Mouse (Mus musculus) embryonic facial prominence, embryonic 11.5 days (tissue): ENCODE data around the gene Synj2bp. TPM values are rescaled to one million over a fixed set of nuclear protein-coding genes. Genes with fewer than 3 reads are reported as not detected.
A peak's percentile ranks its signal among the peaks of the same experiment; 100 is the strongest.
"Not testable (repeated sequence)": the region's sequence is repeated elsewhere in the genome, so short reads cannot be mapped to it uniquely, and the experiment has no call there.

ENCODE experiments used
- ATAC-seq: fragments of 200-750 bp; cut with Nextera tagmentation; replicated peaks from 2 replicates; pipeline ENCODE4 v1.8.0; 2017; ENCODE audit warnings: low read depth; ENCODE audit not compliant: insufficient number of reproducible peaks, low FRiP score, low TSS enrichment
- DNase-seq: peaks from one replicate; pipeline ENCODE4 v3.0.0-alpha.2; 2015; ENCODE audit warnings: low spot score
- H3K27ac ChIP-seq: fragments of 300-500 bp; sonication (generic); replicated peaks from 2 replicates; pipeline ENCODE4 v1.5.1; 2014; ENCODE audit warnings: mild to moderate bottlenecking, low read depth, low read length, control low read depth
- H3K27me3 ChIP-seq: fragments of 300-500 bp; sonication (generic); 2 replicates; pipeline ENCODE4 v1.6.1; 2014; ENCODE audit warnings: mild to moderate bottlenecking, low read length, moderate library complexity, mixed read lengths; ENCODE audit not compliant: control insufficient read depth, insufficient read depth
- H3K36me3 ChIP-seq: fragments of 300-500 bp; sonication (generic); replicated peaks from 2 replicates; pipeline ENCODE4 v1.6.1; 2014; ENCODE audit warnings: low read depth, mild to moderate bottlenecking, low read length, moderate library complexity, mixed read lengths; ENCODE audit not compliant: control insufficient read depth, insufficient read depth
- H3K4me1 ChIP-seq: fragments of 300-500 bp; sonication (generic); 2 replicates; pipeline ENCODE4 v1.6.1; 2014; ENCODE audit warnings: low read length, mixed read lengths; ENCODE audit not compliant: control insufficient read depth, insufficient read depth
- H3K4me2 ChIP-seq: fragments of 300-500 bp; sonication (generic); 2 replicates; pipeline ENCODE4 v1.6.1; 2014; ENCODE audit warnings: low read depth, mild to moderate bottlenecking, control low read depth, low read length, moderate library complexity
- H3K4me3 ChIP-seq: fragments of 300-500 bp; sonication (generic); 2 replicates; pipeline ENCODE4 v1.5.1; 2014; ENCODE audit warnings: low read depth, low read length, control low read depth
- H3K9ac ChIP-seq: fragments of 300-500 bp; sonication (generic); replicated peaks from 2 replicates; pipeline ENCODE4 v1.6.1; 2014; ENCODE audit warnings: mild to moderate bottlenecking, control low read depth, low read length
- H3K9me3 ChIP-seq: fragments of 300-500 bp; sonication (generic); replicated peaks from 2 replicates; pipeline ENCODE4 v1.6.1; 2016; ENCODE audit warnings: mild to moderate bottlenecking, low read length, inconsistent platforms, mixed read lengths; ENCODE audit not compliant: control insufficient read depth
- WGBS: fragments of 180-500 bp; shearing (Covaris S2); extraction: QIAGEN DNeasy Blood & Tissue Kit; methylation state at CpG from one replicate; pipeline ENCODE4 v1.1.7; 2014; 5-methylcytosine and 5-hydroxymethylcytosine counted together
- polyA plus RNA-seq: library from polyadenylated mRNA; unstranded; fragments of >200 nt; fragmentation: Nextera tagmentation; extraction: Ambion mirVana; gene quantifications from 2 replicates; pipeline ENCODE4 v1.2.1, GENCODE M21; 2014

Synj2bp gene
- polyA plus RNA-seq, result 30.9 and 36.4 TPM in 2 replicates

- Histone ChIP-seq H3K4me3 (peak within 1 kb of the TSS; percentile 86), H3K9ac (peak within 1 kb of the TSS; percentile 84), H3K4me2 (peak within 1 kb of the TSS; percentile 54), H3K4me1 (no peaks in the 10 kb centered on the region), H3K36me3 (no peaks in the 10 kb centered on the region), H3K27ac (no peak within 1 kb of the TSS), H3K9me3 (no peaks in the 10 kb centered on the region), H3K27me3 (no peaks in the 10 kb centered on the region)
- ATAC-seq (peak; percentile 92), DNase-seq (peak; percentile 92)
- WGBS, result under 1% methylated on average over 46 of the region's 46 CpGs
These were observed at the start of gene Synj2bp, which contains the start of gene Gm20498 for GRCm38 (mm10) chr12:81532316-81533028. TSS of gene Synj2bp (minus strand) at chr12:81532911. TSS of gene Gm20498 (minus strand) at chr12:81532905.

- Histone ChIP-seq H3K4me2 (no peak within 1 kb of the TSS), H3K4me3 (no peak within 1 kb of the TSS), H3K9ac (no peak within 1 kb of the TSS), H3K27ac (no peak within 1 kb of the TSS), H3K4me1 (no peaks in the 10 kb centered on the region), H3K9me3 (no peaks in the 10 kb centered on the region), H3K36me3 (no peaks in the 10 kb centered on the region), H3K27me3 (no peaks in the 10 kb centered on the region)
- DNase-seq (no peak), ATAC-seq (no peak)
- 97% methylated on average over 1 of the region's 1 CpGs for WGBS
These were observed 35.7 kb upstream of the Synj2bp start, which contains the start of gene Adam21 for GRCm38 (mm10) chr12:81568374-81568773. TSS of gene Adam21 (minus strand) at chr12:81568474.

DNA sequence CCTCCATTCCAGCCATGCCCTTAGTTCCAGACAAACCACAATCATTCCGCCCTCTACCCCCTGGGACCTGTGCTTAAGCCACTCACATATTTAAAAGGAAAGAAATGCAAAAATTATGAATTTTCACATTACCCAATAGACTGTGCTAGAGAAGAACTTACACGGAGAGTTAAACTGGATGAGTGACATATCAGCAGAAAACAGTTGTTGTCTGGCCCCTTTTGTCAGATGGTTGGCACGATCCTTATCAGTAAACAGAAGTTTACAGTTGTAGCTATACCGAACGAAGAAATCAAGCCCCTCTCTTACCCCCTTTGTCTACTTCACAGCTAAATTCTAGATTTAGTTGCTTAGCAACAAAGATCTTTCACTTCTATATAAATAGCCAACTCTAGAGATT lies 35.2 kb upstream of the Synj2bp start:
- H3K4me2 ChIP-seq, result no peak overlapping the region
- no peaks in the 10 kb centered on the region for H3K4me1 ChIP-seq
- no peaks in the 10 kb centered on the region for H3K9me3 ChIP-seq
- no peaks in the 10 kb centered on the region for H3K27me3 ChIP-seq
- H3K9ac ChIP-seq, result no peak overlapping the region
- WGBS, result 89% methylated on average over 5 of the region's 5 CpGs
- H3K27ac ChIP-seq, result no peak overlapping the region
- no peak overlapping the region for H3K4me3 ChIP-seq
- no peak for DNase-seq
- ATAC-seq, result no peak
- no peaks in the 10 kb centered on the region for H3K36me3 ChIP-seq

DNA sequence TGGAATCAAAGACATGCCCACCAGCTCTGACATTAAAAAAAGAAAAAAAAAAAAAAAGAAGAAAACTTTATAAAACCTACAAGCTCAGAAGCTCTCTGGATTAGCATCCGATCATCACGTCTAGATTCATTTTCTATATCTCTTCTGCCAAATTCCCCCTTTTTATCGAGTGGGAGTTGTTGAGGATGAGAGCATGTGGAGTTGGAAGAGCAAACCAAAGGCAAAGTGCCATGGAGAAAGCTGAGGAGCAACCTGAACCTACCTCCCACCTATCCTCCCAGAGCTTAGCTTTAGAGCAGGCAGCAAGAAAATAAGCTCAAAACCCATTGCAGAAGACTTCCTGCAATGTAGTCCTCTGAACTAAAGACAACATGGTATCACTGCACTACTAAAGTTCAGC lies 31.5 kb upstream of the Synj2bp start:
- H3K27me3 ChIP-seq, result no peaks in the 10 kb centered on the region
- H3K36me3 ChIP-seq, result no peaks in the 10 kb centered on the region
- ATAC-seq, result no peak
- H3K4me2 ChIP-seq, result no peak overlapping the region
- no peak overlapping the region for H3K27ac ChIP-seq
- H3K4me1 ChIP-seq, result no peaks in the 10 kb centered on the region
- no peak overlapping the region for H3K9ac ChIP-seq
- H3K4me3 ChIP-seq, result no peak overlapping the region
- no peak for DNase-seq
- 89% methylated on average over 3 of the region's 3 CpGs for WGBS
- H3K9me3 ChIP-seq, result no peaks in the 10 kb centered on the region

GRCm38 (mm10) chr12:81549286-81549685 lies 16.6 kb upstream of the Synj2bp start:
- H3K4me3 ChIP-seq, result no peak overlapping the region
- no peaks in the 10 kb centered on the region for H3K9me3 ChIP-seq
- ATAC-seq (no peak), DNase-seq (no peak)
- no peaks in the 10 kb centered on the region for H3K36me3 ChIP-seq
- no peaks in the 10 kb centered on the region for H3K4me1 ChIP-seq
- H3K4me2 ChIP-seq, result no peak overlapping the region
- H3K27ac ChIP-seq, result no peak overlapping the region
- H3K27me3 ChIP-seq, result no peaks in the 10 kb centered on the region
- 79% methylated on average over 3 of the region's 3 CpGs for WGBS
- no peak overlapping the region for H3K9ac ChIP-seq

DNA sequence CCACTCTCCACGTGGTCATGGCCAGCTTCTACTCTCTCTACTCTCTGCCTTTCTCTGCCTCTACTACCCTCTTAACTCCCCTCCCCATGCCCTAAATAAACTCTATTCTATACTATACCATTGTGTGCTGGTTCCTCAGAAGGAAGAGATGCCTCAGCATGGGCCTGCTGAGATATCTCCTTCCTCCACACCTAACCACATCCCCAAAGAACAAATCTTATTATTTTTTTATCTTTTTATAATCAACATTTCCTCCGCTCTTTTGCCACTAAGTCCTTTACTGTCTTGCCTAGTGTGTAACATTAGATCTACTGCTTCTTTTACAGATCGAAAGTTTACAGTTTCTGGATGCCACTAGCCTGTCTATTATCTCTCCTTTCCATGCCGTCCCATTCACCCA lies 14.5 kb upstream of the Synj2bp start:
- Histone ChIP-seq H3K4me2 (no peak overlapping the region), H3K36me3 (no peaks in the 10 kb centered on the region), H3K9ac (no peak overlapping the region), H3K4me1 (no peaks in the 10 kb centered on the region), H3K27me3 (no peaks in the 10 kb centered on the region), H3K4me3 (no peak overlapping the region), H3K27ac (no peak overlapping the region), H3K9me3 (no peaks in the 10 kb centered on the region)
- WGBS, result 71% methylated on average over 4 of the region's 4 CpGs
- ATAC-seq, result no peak
- DNase-seq, result no peak

- no peaks in the 10 kb centered on the region for H3K4me1 ChIP-seq
- WGBS, result 41% methylated on average over 4 of the region's 4 CpGs
- no peaks in the 10 kb centered on the region for H3K27me3 ChIP-seq
- H3K36me3 ChIP-seq, result no peaks in the 10 kb centered on the region
- H3K9me3 ChIP-seq, result no peaks in the 10 kb centered on the region
- H3K4me3 ChIP-seq, result peak overlapping the region; percentile 86
- peak; percentile 44; the same call in 1 of the 2 replicates for ATAC-seq
- H3K27ac ChIP-seq, result no peak overlapping the region
- H3K4me2 ChIP-seq, result peak overlapping the region; percentile 54
- DNase-seq, result peak; percentile 2
- peak overlapping the region; percentile 84 for H3K9ac ChIP-seq
These were observed 313 bp upstream of the Synj2bp start for GRCm38 (mm10) chr12:81533029-81533419.

- not testable (repeated sequence) for H3K4me2 ChIP-seq, H3K9ac ChIP-seq, H3K9me3 ChIP-seq, DNase-seq, H3K36me3 ChIP-seq, ATAC-seq, H3K27ac ChIP-seq, H3K4me1 ChIP-seq, H3K27me3 ChIP-seq, H3K4me3 ChIP-seq
- 80% methylated on average over 5 of the region's 8 CpGs for WGBS
These were observed 2.1 kb downstream of the Synj2bp start for GRCm38 (mm10) chr12:81530587-81530986.
